ENCODE assay signal across 17 mouse cellular contexts in genomic region chr15:81700601-81701000, GRCm38 (mm10). TPM values are rescaled to one million over a fixed set of nuclear protein-coding genes. Genes with fewer than 3 reads are reported as not detected.
DNase-seq lines count a peak whose midpoint lies in the region; ATAC-seq and TF ChIP-seq lines count a peak whose summit lies in the region.
"Had no signal": no experiment of that assay in that cellular context is flagged by ENCODE, and none has a peak within 500 bp of the region (broad histone marks: within the 10 kb centered on the region; RNA-seq: fewer than 3 reads in every experiment).

No protein-coding gene starts in this region.

- H3K4me2 ChIP-seq in kidney, embryonic 15.5 days, result no peak overlapping the region
- no peak overlapping the region for H3K4me2 ChIP-seq in lung, postnatal 0 days (replicated peaks; ENCODE audit: low read depth, low read length)
- H3K4me2 ChIP-seq in intestine, embryonic 16.5 days (ENCODE audit: low read depth, low read length), result no peak overlapping the region
- H3K4me2 ChIP-seq: embryonic facial prominence, embryonic 12.5 days; lung, embryonic 15.5 days had no signal

- DNase-seq in adrenal gland, postnatal 14 days, result peak; percentile 40
- no peak for DNase-seq in adrenal gland, adult 8-10 months
- DNase-seq in ovary, postnatal 36 days (ENCODE audit: low spot score), result peak; percentile 38
- DNase-seq in ovary, postnatal 10 days (ENCODE audit: low spot score), result no peak
- DNase-seq in lung, postnatal 0 days (ENCODE audit: low spot score), result no peak
- DNase-seq in cerebellum, postnatal 25 days, result no peak
- DNase-seq: cerebellum, postnatal 36 days; gastrocnemius, postnatal 25 days; heart, postnatal 4 days; right cerebral cortex, postnatal 4 days had no signal

- peaks cover 33% of the 10 kb centered on the region for H3K36me3 ChIP-seq in kidney, embryonic 15.5 days
- 0 out of 2 replicates have a peak, but pooled peaks cover 3% of the 10 kb centered on the region for H3K36me3 ChIP-seq in lung, postnatal 0 days (ENCODE audit: insufficient read depth, low read length)
- peaks cover 11% of the 10 kb centered on the region; the same call in 1 of the 2 replicates for H3K36me3 ChIP-seq in intestine, embryonic 16.5 days (ENCODE audit: control insufficient read depth, insufficient read depth, low read length)

- H3K9ac ChIP-seq in kidney, embryonic 15.5 days, result no peak overlapping the region
- H3K9ac ChIP-seq in lung, postnatal 0 days (replicated peaks; ENCODE audit: low read depth), result no peak overlapping the region
- no peak overlapping the region for H3K9ac ChIP-seq in intestine, embryonic 16.5 days (ENCODE audit: low read depth, low read length)
- H3K9ac ChIP-seq: embryonic facial prominence, embryonic 12.5 days; lung, embryonic 15.5 days had no signal

- no peak for ATAC-seq in kidney, embryonic 15.5 days (replicated peaks; ENCODE audit: low FRiP score)
- no peak for ATAC-seq in lung, postnatal 0 days
- ATAC-seq in intestine, embryonic 16.5 days, result no peak
- ATAC-seq: inflammation-experienced regulatory T-cells, adult 6 months had no signal

- TF ChIP-seq EP300 in lung, postnatal 0 days (IDR thresholded peaks at IDR 0.05), result no peak

- H3K4me3 ChIP-seq in kidney, embryonic 15.5 days (replicated peaks), result no peak overlapping the region
- H3K4me3 ChIP-seq in lung, postnatal 0 days (ENCODE audit: low read depth, low read length), result no peak overlapping the region
- H3K4me3 ChIP-seq in intestine, embryonic 16.5 days (ENCODE audit: low read length), result no peak overlapping the region
- H3K4me3 ChIP-seq: embryonic facial prominence, embryonic 12.5 days; heart, embryonic 10.5 days; limb, embryonic 10.5 days; lung, embryonic 15.5 days had no signal

- no peaks in the 10 kb centered on the region for H3K9me3 ChIP-seq in kidney, embryonic 15.5 days (replicated peaks)
- no peaks in the 10 kb centered on the region for H3K9me3 ChIP-seq in lung, postnatal 0 days (ENCODE audit: low read length)
- H3K9me3 ChIP-seq in intestine, embryonic 16.5 days (ENCODE audit: control insufficient read depth, low read length), result no peaks in the 10 kb centered on the region
- H3K9me3 ChIP-seq: embryonic facial prominence, embryonic 12.5 days; heart, embryonic 10.5 days; limb, embryonic 10.5 days; lung, embryonic 15.5 days had no signal

- 0 out of 2 replicates have a peak overlapping the region, but pooled peaks have one; percentile 45 for H3K27ac ChIP-seq in kidney, embryonic 15.5 days
- H3K27ac ChIP-seq in lung, postnatal 0 days (ENCODE audit: low read length), result no peak overlapping the region
- H3K27ac ChIP-seq in intestine, embryonic 16.5 days (ENCODE audit: low read length), result no peak overlapping the region
- H3K27ac ChIP-seq: embryonic facial prominence, embryonic 12.5 days; heart, embryonic 10.5 days; limb, embryonic 10.5 days; lung, embryonic 15.5 days had no signal

- WGBS in kidney, embryonic 15.5 days, result 43% methylated on average over 8 of the region's 8 CpGs
- 53% methylated on average over 8 of the region's 8 CpGs for WGBS in lung, postnatal 0 days
- 53% methylated on average over 8 of the region's 8 CpGs for WGBS in intestine, embryonic 16.5 days

- TF ChIP-seq CTCF in lung, postnatal 0 days (IDR thresholded peaks at IDR 0.05), result no peak

- H3K27me3 ChIP-seq in kidney, embryonic 15.5 days, result peaks cover 11% of the 10 kb centered on the region; the same call in 1 of the 2 replicates
- no peaks in the 10 kb centered on the region for H3K27me3 ChIP-seq in lung, postnatal 0 days (replicated peaks; ENCODE audit: insufficient read depth, low read length)
- no peaks in the 10 kb centered on the region for H3K27me3 ChIP-seq in intestine, embryonic 16.5 days (replicated peaks; ENCODE audit: control insufficient read depth, insufficient read depth, low read length)

- peaks cover 4% of the 10 kb centered on the region; the same call in 1 of the 2 replicates for H3K4me1 ChIP-seq in kidney, embryonic 15.5 days
- no peaks in the 10 kb centered on the region for H3K4me1 ChIP-seq in lung, postnatal 0 days (ENCODE audit: insufficient read depth, low read depth, low read length)
- H3K4me1 ChIP-seq in intestine, embryonic 16.5 days (ENCODE audit: control insufficient read depth, insufficient read depth, low read length), result no peaks in the 10 kb centered on the region
- H3K4me1 ChIP-seq: embryonic facial prominence, embryonic 12.5 days; heart, embryonic 10.5 days had no signal

RNA-seq across cellular contexts. Expression of gene Chadl, which starts 3.5 kb away (rescaled TPM):
- 5.2 TPM in 2 replicates for total RNA-seq in adrenal gland, postnatal 14 days (2021)
- total RNA-seq in adrenal gland, adult 8-10 months (2022), result 1 to 10 TPM; 2.2 to 5.7 (median 3.5) TPM
- 5.0 and 5.2 TPM in 2 replicates for polyA plus RNA-seq in kidney, embryonic 15.5 days (2015; fragmentation: Nextera tagmentation; extraction: Ambion mirVana)
- 2.6 and 2.7 TPM in 2 replicates for polyA plus RNA-seq in lung, postnatal 0 days (2015; fragmentation: Nextera tagmentation; extraction: Ambion mirVana)
- polyA plus RNA-seq in intestine, embryonic 16.5 days (2015; fragmentation: Nextera tagmentation; extraction: Ambion mirVana), result 1.7 and 2.2 TPM in 2 replicates

RNA-seq across cellular contexts. Expression of gene L3mbtl2, which starts 36.9 kb away (rescaled TPM):
- 18.1 and 20.8 TPM in 2 replicates for total RNA-seq in adrenal gland, postnatal 14 days (2021)
- total RNA-seq in adrenal gland, adult 8-10 months (2022), result 10 to 100 TPM; 23.0 to 28.4 (median 24.5) TPM
- polyA plus RNA-seq in kidney, embryonic 15.5 days (2015; fragmentation: Nextera tagmentation; extraction: Ambion mirVana), result 23.1 and 26.3 TPM in 2 replicates
- 9.4 and 9.6 TPM in 2 replicates for polyA plus RNA-seq in lung, postnatal 0 days (2015; fragmentation: Nextera tagmentation; extraction: Ambion mirVana)
- polyA plus RNA-seq in intestine, embryonic 16.5 days (2015; fragmentation: Nextera tagmentation; extraction: Ambion mirVana), result 19.0 and 21.2 TPM in 2 replicates

RNA-seq across cellular contexts. Expression of gene Zc3h7b, which starts 44.3 kb away (rescaled TPM):
- 73.8 and 81.9 TPM in 2 replicates for total RNA-seq in adrenal gland, postnatal 14 days (2021)
- 100 to 1,000 TPM in 2 of 4 experiments, 10 to 100 TPM in 2; 66.3 to 109 (median 89.1) TPM for total RNA-seq in adrenal gland, adult 8-10 months (2022)
- polyA plus RNA-seq in kidney, embryonic 15.5 days (2015; fragmentation: Nextera tagmentation; extraction: Ambion mirVana), result 34.8 and 37.4 TPM in 2 replicates
- 13.8 and 13.9 TPM in 2 replicates for polyA plus RNA-seq in lung, postnatal 0 days (2015; fragmentation: Nextera tagmentation; extraction: Ambion mirVana)
- 11.7 and 12.0 TPM in 2 replicates for polyA plus RNA-seq in intestine, embryonic 16.5 days (2015; fragmentation: Nextera tagmentation; extraction: Ambion mirVana)

RNA-seq across cellular contexts. Expression of gene Rangap1, which starts 44.7 kb away (rescaled TPM):
- 61.7 and 61.8 TPM in 2 replicates for total RNA-seq in adrenal gland, postnatal 14 days (2021)
- 10 to 100 TPM; 53.4 to 70.2 (median 60.6) TPM for total RNA-seq in adrenal gland, adult 8-10 months (2022)
- 99.1 and 106 TPM in 2 replicates for polyA plus RNA-seq in kidney, embryonic 15.5 days (2015; fragmentation: Nextera tagmentation; extraction: Ambion mirVana)
- 17.9 and 24.6 TPM in 2 replicates for polyA plus RNA-seq in lung, postnatal 0 days (2015; fragmentation: Nextera tagmentation; extraction: Ambion mirVana)
- 81.1 and 90.4 TPM in 2 replicates for polyA plus RNA-seq in intestine, embryonic 16.5 days (2015; fragmentation: Nextera tagmentation; extraction: Ambion mirVana)

Comparison
In these comparisons a context has a peak if more than half of its experiments do, and no peak if none do; other contexts are left out.
1. DNase-seq: peak in adrenal gland, postnatal 14 days (single experiment) and ovary, postnatal 36 days (single experiment); none in adrenal gland, adult 8-10 months (single experiment), ovary, postnatal 10 days (single experiment), lung, postnatal 0 days (single experiment) and cerebellum, postnatal 25 days (0 of 2).